ENCODE assay signal across 1 mouse cellular context in genomic region chr19:18334639-18335038, GRCm38 (mm10).
TF ChIP-seq lines count a peak whose summit lies in the region.

No protein-coding gene starts in this region.

TF ChIP-seq in CH12.LX, 34 proteins besides CTCF, POLR2A, EP300 and RAD21 (continued from another document):
- TF ChIP-seq TBP (conservative IDR thresholded peaks at IDR 0.05; ENCODE audit: low read depth, low read length) (0 out of 2 replicates have a peak, but pooled peaks have one; percentile 50), JUND (conservative IDR thresholded peaks at IDR 0.05; ENCODE audit: low read depth, low read length) (peak; percentile 62; the same call in 1 of the 2 replicates), NRF1 (IDR thresholded peaks at IDR 0.05; ENCODE audit: low read depth, low read length) (no peak), ELF1 (IDR thresholded peaks at IDR 0.05; ENCODE audit: low read depth, low read length) (no peak), USF1 (IDR thresholded peaks at IDR 0.05; ENCODE audit: low read depth, low read length) (no peak), MAFK (IDR thresholded peaks at IDR 0.05; ENCODE audit: insufficient replicate concordance, low read length) (0 out of 2 replicates have a peak, but pooled peaks have one; percentile 32), MYC (IDR thresholded peaks at IDR 0.05; ENCODE audit: low read depth, low read length) (peak; percentile 78), TCF12 (IDR thresholded peaks at IDR 0.05; ENCODE audit: low read depth, low read length) (peak; percentile 59; the same call in 1 of the 2 replicates), CHD1 (IDR thresholded peaks at IDR 0.05; ENCODE audit: low read depth, low read length) (0 out of 2 replicates have a peak, but pooled peaks have one; percentile 81), ZKSCAN1 (IDR thresholded peaks at IDR 0.05; ENCODE audit: borderline replicate concordance, low read depth, low read length) (no peak), IRF4 (IDR thresholded peaks at IDR 0.05; ENCODE audit: low read depth, low read length) (peak; percentile 88), ETS1 (conservative IDR thresholded peaks at IDR 0.05; ENCODE audit: low read depth, low read length) (peak; percentile 85), MEF2A (IDR thresholded peaks at IDR 0.05; ENCODE audit: borderline replicate concordance, low read depth, low read length) (peak; percentile 44; the same call in 1 of the 2 replicates), UBTF (IDR thresholded peaks at IDR 0.05; ENCODE audit: low read depth, low read length) (no peak), E2F4 (IDR thresholded peaks at IDR 0.05; ENCODE audit: insufficient replicate concordance, low read depth, low read length) (no peak)
